Mouse (Mus musculus) E14TG2a.4 (cell line): ENCODE results near the gene Dio3.

Source experiments
- CTCF ChIP-seq: conservative IDR thresholded peaks from 2 replicates; pipeline ENCODE4 v1.5.1; 2014; ENCODE audit warnings: low read length
- NANOG ChIP-seq: IDR thresholded peaks from 2 replicates; pipeline ENCODE4 v1.6.1; 2014; ENCODE audit warnings: borderline replicate concordance, low read length, mixed read lengths

DNA sequence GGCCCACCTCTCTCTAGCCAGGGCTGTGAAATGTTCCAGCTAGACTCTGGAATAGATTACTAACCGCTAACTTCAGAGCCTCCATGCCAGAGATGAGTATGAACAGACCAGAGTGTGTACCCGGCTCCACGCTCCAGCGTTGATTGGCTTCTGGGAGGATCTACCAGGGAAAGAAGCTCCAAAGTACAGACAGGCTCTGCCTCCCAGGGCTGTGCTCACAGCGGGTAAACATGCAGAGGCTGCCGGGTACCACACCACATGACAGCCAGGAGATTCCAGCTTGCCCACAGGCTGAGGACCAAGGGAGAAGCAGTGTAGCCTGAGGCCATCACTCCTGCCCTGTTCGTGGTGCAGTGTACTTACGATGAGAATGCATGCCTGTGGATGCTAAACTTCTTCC is 48.1 kb upstream of the Dio3 start:
- TF ChIP-seq CTCF = no peak
- no peak for TF ChIP-seq NANOG
